Mouse (Mus musculus) spleen, postnatal 10 days (tissue): ENCODE measurements around the gene Ubap2.

ENCODE experiments used
- DNase-seq, 2 experiments: peaks; one replicate each; pipeline ENCODE4 v3.0.0; 2021 to 2022; ENCODE audit warnings: low spot score in 2 of 2

Gene Ubap2

GRCm38 (mm10) chr4:41165693-41166475 is 109.1 kb downstream of the Ubap2 start:
- DNase-seq: peak; percentile 73 to 82

- DNase-seq: no peak
These were observed 110.0 kb downstream of the Ubap2 start for GRCm38 (mm10) chr4:41164974-41165373.

GRCm38 (mm10) chr4:41161232-41161631 is 113.7 kb downstream of the Ubap2 start:
- DNase-seq: peak in 1 of 2 experiments; percentile 24

DNA sequence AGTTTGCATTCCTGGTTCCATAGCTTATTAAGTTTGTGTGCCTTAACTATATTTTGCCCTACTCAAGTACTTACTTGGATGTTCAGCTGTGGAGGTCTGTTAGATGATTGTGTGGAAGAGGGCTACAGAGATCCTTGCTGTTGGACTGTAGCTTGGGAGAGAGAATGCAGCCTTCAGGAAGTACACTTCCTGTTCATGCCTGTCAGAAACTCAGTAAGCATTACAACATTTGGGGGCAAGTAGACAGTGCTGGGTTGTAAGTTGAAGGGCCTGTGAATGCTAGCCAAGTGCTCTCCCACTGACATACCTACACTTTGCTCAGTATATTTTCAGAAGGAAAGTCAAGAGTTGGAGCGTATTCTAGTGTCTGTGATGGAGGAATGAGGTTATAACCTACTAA is 116.7 kb downstream of the Ubap2 start:
- DNase-seq: no peak

DNA sequence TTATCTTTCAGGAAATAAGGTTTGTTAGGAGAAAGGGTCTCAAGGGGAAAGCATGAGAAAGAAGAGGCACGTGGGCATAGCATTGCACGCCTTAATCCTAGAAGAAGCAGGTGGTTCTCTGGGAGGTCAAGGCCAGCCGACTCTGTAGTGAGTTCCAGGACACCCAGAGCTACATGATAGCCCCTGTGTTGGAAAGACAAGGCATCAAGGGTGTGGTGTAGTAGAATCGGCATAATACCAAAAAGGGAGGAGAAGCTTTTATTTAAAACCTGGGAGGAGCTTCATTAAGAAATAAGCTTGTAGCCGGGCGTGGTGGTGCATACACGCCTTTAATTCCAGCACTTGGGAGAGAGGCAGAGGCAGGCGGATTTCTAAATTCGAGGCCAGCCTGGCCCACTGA is 118.0 kb downstream of the Ubap2 start:
- DNase-seq: no peak

DNA sequence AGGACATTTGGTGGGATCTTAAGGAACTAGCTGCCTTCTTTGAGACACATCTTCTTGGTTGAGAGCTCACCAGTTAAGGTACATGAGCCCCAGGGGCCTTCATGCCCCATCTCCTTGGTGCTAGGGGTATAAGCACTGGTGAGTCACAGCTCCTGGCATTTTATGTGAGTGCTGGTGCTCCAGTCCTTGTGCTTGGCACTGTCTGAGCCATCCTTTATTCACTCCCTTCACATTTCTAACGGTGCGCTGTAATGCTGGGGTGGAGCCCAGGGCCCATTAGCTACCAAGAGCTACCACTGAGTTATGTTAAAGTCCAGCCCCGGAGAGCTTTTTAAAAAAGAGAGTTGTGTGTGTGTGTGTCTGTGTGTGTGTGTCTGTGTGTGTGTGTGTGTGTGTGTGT is 121.8 kb downstream of the Ubap2 start:
- no peak for DNase-seq

- DNase-seq: no peak
These were observed 123.8 kb downstream of the Ubap2 start for GRCm38 (mm10) chr4:41151186-41151585.

DNA sequence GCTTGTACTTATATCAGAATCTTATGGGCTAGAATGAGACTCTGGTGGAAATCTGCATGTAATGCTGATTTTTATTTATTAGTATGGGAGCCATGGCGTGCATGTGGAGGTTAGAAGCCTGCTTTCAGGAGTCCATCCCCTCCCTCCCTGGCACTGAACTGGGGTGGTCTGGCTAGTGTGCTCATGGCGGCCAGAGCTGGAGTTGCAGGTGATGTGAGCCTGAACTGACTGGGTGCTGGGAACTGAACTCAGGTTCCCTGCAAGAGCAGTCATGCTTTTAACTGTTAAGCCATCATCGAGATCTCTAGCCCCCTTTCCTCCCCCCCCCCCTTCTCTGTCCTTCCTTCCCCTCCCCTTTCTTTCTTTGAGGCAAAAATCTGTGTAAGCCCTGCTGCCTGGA is 125.1 kb downstream of the Ubap2 start:
- no peak for DNase-seq
